Mouse (Mus musculus) lung, postnatal 14 days (tissue): ENCODE results near the gene Tmem135.
"Not testable (repeated sequence)": the region's sequence is repeated elsewhere in the genome, so short reads cannot be mapped to it uniquely, and the experiment has no call there.

Experiments
- DNase-seq: peaks from one replicate; pipeline ENCODE4 v3.0.0; 2021

Tmem135 gene

DNA sequence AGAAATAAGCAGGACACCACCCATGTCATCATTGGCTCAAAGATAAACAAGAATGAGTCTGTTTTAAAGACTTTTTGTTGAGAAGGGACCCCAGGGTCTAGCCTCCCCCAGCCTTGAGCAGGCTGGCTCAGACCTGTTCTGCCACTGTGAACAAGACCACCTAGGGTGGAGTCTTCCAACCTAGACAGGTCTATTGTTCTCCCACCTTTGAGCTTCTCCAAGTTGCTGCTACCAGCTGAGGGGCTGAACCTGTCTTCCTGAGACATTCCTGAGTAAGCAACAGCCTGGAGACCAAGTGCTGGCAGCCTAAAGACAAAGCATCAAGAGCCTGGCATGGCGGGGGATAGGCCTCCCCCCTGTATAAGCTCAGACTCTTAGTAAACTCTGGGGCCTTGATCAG is 86.9 kb downstream of the Tmem135 start:
- DNase-seq = not testable (repeated sequence)

DNA sequence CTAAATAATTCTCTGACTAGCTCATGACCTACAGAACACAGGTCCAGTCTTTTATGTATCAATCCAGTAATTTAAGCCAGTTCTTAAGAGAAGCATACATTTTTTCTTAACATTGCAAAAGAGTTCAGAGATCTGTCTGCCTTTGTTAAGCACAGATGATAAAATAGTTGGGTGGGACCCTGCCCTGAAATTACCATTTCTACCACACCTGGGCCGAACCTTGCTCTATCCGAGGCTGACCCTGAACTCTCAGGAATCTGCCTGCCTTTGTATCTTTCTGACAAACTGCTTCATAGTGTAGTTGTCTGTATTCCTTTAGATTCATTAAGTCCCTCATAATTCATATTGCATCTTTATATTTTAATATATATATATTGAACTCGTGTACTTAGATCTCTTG is 87.9 kb downstream of the Tmem135 start:
- no peak for DNase-seq

DNA sequence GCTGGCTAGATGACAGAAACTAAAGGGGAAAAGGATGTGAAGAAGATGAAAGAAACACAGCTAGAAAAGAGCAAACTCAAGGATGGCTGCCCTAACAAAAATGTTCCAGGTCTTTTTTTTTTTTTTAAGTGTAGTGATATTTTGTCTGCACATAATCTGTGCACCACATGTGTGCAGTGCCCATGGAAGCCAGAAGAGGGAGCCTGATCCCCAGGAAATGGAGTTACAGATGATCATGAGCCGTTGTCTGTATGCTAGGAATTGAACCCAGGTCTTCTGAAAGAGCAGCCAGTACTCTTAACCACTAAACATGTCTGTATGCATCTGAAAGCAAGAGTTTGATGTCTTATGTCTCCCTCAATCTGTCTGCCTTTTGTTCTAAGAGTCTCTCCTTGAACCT is 92.5 kb downstream of the Tmem135 start:
- no peak for DNase-seq

DNA sequence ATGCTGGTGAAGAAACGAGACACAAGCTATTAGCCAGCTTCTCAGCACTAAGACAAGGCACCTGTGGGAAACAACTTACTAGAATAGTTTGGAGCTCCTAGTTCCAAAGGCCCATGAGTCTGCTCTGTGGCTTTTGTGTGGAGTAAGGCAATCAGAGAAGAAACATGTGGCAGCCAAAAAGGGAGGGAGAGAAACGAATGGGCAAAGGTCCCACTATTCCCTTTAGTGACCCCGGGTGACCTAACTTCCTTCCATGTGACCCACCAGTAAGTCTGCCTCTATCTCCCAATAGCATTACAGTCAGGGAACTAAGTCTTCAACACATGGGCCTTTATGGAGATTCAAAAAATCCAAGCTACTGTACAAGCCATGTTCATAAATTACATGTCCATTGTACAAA is 95.1 kb downstream of the Tmem135 start:
- DNase-seq = no peak

DNA sequence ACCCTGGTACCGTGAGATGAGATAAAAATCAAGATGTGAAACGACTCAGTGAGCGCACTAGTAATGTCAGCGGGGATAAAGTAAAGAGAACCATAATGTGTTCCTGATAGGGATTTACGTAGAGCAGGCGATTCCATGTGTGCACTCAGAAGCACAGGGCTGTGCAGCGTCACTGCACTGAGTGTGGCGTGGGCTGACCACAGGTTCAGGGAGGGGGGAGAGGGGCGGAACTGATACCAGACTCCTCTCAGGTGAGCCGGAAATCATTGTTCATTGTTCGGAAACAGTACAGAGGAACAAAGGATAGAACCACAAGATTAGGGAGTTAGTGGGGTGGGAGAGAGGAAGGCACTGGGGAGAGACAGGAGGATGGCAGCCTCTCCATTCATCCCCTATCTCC is 95.8 kb downstream of the Tmem135 start:
- DNase-seq = no peak

DNA sequence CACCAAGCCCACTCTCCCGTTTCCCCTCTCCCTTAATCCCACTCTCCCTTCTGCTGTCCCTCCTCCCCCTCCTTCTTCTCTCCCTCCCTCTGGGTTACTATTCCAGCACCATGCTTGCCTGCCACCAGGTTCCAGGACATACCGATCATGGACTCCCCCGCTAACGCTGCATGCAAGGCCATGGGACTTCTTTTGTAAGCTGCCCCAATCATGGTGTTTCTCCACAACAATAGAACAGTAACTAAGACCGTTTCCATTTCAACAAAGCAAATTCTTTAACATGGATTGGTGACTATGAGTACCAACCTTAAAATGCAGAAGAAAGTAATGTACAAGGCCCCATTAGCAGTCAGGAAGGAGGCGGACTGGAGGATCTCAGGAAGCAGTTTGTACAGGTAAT is 97.2 kb downstream of the Tmem135 start:
- no peak for DNase-seq

DNA sequence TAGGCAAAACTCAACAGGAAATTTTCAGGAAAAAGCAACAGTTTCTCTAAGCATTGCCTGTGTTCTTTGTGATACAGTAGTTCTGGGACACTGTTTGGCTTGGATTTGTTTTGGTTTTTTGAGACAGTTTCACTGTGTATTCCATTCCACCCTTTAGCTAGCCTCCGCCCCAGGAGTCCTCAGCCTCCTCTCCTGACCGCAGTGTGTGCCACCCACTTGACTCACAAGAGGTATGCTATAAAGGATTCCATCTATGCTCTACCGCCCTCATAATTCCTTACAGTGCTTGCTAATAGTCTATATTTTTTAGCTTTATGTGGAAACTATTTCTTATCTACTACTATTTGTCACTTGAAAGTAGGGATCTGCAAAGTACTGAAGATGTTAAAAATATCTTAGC is 99.1 kb downstream of the Tmem135 start:
- DNase-seq = no peak

DNA sequence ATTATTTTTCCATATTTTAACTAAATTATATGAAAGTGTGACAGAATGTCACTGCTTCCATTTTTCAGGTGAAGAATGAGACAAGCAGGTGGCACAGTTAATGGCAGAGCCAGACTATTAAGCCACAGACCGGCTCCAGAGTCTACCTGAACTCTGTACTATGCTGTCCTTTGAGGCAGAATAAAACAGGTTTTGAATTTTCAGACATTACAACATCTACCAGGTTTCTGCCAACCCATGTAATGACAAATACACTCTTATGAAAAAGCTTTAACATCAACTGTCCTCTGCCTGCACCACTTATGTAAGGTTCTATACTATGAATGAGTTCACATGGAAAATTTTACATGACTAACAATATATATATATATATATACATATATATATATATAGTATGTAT is 100.3 kb downstream of the Tmem135 start:
- no peak for DNase-seq

DNA sequence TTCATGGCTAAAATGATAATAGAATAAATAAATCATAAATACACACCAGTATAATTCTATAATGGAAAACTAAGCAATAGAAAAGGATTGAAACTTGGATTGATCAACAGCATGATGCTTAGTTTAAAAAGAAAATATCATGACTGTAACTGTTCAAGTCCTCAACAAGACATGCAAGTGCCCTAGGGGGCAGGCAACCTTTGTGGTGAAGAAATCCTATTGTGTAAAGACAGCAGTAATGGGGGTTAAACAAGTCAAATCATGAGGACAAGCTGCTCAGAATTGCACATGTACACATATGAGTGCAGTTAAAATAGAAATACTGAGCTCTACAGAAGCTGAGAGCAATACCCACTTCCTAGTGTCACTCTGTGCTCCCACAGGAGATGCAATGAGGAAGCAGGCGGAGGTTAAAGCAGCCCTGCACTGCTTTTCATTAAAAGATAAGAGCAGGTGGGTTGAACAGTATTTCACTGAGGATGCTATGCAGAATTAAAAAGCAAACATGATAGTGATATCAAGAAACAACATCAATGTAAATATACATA is 105.0 kb downstream of the Tmem135 start:
- DNase-seq = no peak

DNA sequence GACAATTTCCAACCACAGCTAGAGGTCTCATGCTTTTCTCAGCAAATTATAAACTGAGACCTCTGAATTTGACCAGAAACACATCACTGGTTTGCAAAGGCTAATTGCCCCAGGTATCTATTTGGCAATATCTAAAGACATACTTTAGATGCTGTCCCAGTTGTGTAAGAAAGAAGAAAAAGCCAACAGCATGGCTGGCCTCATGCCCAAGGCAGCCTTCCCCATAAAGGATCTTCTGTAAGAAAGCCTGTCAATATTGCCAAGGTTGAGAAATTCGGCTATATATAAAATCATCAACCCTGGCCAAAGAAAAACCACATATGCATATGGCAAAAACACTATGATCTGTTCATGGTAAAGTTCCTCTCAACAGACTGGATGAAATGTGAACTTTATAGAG is 107.1 kb downstream of the Tmem135 start:
- DNase-seq = no peak

DNA sequence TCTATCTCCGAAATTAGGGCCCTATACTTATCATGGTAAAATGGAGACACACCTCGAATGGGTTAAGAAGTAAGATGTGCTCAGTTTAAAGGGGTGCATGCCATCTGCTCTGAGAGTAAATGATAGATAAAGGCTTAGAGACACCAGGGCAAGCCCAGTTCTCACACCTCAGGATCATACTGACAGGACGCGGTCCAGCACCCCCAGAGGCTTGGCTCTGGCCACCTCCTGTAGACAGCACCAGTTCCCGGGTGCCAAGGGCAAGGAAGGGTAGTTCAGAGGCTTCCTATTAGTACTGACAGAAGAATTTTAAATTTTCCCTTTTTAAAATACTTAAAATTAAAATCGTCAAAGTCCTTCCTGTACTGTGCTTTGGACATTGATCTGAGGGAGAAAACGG is 121.4 kb downstream of the Tmem135 start:
- DNase-seq = no peak

DNA sequence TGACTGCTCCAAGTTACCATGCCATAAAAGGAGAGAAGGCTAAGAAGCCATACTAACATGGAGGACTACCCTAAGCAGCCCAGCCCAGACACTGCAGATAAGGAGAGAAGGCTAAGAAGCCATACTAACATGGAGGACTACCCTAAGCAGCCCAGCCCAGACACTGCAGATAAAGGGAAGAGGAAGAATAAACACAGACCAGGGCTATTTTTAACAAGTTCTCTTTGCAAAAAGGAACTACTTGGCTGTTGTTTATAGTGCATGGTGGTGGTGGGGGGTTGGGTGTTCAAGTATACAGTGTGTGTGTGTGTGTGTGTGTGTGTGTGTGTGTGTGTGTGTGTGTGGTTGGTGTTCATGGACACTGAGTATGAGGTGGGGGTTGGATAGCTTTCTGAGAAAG is 133.6 kb downstream of the Tmem135 start:
- DNase-seq = not testable (repeated sequence)

DNA sequence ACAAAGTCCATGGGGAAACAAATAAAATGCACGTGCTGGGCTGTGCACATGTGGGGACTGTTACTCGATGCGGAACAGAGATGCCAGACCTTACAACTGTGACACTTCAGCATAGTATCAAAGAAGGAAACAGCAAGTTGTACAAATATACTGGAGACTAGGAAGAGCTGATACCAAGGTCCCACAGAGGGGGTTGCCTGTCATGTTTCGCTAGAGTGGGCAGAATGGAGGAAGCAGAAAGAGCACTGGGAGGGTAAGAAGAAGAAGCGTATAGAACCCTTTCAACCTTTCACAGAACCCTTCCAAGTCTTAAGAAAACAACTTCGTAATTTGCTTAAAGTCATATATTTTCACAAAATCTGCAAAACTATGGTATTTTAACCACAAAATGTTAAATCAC is 134.2 kb downstream of the Tmem135 start:
- no peak for DNase-seq

DNA sequence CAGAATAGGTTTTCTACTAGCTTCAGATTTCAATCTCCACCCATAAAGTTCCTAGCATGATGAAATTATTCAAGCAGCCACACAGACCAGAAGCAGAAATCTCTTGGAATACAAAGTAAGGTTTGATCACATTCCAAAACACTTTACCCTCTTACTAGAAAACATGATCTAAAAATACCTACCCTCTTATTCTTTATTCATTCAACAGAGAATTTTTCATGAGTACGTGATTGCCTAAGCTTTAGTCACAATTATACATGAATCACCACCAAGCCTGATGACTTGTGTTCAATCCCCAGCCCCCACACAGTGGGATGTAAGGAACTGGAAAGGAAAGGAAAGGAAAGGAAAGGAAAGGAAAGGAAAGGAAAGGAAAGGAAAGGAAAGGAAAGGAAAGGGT is 136.5 kb downstream of the Tmem135 start:
- no peak for DNase-seq

DNA sequence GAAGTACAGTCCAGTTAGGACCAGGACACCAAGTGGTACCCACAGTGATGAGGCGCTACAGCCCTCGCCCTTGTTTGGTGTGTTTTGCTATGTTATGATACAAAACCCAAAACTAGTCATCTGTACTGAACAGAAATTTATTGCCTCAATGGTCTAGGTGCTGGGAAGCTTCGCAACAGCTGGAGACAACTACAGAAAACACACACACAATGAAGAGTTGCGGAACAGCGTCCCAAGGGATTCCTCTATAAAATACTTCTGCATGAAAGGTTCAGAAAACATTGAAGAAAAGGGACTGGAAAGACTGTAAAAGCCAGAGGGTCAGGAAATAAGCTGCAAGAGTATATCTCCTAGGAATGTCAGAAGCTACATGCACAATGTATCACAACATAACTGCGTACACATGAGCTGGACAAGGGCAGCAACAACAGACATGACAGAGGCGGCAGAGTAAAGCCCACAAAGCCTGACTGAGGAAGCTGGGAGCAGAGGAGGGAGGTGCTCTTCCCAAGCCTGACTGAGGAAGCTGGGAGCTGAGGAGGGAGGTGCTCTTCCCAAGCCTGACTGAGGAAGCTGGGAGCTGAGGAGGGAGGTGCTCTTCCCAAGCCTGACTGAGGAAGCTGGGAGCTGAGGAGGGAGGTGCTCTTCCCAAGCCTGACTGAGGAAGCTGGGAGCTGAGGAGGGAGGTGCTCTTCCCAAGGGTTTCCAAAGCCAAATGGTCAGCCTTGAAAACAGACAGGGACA is 137.8 kb downstream of the Tmem135 start:
- peak; percentile 17 for DNase-seq

DNA sequence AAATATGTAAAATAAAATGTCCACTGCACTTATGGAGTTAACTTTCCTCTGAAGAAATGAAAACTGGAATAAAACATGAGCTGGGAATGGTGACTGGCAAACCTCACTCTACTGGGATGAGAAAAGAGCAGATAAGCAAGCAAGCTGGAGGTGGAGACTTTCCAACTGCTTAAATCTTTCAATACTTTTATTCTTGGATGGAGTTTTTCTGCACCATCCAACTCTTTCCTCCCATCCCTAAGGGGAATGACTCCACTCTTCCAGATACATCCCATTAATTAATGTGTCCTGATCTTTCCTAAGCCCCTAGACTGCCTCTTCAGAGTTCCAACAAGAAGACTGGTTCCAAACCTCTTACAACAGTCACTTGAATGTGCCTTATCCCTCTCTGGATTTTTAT is 143.1 kb downstream of the Tmem135 start:
- DNase-seq = no peak

DNA sequence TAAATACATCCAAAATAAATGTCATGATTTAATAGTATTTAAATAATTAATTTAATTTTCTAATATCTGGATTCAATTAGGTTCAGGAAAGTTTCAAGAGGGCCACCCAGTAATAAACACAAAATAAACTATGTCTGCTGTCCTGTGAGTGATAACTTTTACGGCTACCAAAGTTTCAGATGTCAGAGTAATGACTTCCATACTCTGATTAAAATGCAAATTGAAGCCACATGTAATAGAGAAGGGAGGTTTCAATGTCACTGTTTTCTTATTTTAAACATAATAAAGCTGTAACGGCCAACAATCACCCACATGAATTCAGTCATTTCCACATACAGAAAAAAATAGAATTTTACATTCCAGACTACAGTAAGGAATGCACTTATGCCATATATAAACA is 145.2 kb downstream of the Tmem135 start:
- no peak for DNase-seq

DNA sequence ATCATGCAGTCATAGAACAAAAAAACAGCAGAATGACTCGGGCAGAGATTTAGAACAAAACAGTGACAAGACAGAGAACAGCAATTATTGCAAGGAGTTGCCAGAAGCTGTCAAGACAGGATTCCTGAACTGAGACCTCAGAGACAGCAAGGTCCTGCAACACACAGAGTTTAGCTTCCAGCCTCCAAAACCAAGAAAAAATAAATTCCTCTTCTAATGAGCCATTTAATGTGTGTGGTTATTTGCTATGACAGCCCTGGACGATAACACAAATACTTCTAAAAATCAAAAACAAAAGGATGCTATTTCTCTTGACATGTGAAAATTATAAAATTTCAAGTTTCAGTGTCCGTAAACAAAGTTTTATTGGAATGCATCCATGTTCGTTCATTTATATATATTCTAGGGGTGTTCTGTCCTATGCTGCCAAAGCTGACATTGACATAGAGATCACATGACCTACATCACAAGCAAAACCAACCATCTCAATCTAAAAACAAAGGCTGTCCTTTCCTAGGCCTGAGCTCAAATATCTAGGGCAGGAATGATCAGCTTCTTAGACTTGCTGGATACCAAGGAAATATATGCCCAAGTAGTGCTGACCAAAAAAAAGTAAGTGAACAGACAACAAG is 146.0 kb downstream of the Tmem135 start:
- no peak for DNase-seq

DNA sequence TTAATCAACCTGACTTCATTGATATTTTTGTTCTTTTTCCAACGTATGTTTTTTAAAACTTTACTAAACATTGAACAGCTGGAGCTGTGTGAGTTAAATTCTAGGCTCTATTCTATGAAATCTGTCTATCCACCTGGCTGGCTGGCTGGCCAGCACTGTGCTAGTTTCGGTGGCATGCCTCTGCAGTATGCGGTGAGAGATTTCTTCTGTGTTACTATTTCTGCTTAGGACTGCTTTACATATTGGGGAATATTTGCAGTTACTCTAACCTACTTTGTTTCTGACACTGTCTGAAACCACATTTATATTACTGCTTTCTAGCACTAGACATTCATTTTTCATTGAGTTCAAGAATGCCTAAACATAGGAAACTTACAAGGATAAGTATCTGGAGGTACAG is 150.2 kb downstream of the Tmem135 start:
- no peak for DNase-seq

DNA sequence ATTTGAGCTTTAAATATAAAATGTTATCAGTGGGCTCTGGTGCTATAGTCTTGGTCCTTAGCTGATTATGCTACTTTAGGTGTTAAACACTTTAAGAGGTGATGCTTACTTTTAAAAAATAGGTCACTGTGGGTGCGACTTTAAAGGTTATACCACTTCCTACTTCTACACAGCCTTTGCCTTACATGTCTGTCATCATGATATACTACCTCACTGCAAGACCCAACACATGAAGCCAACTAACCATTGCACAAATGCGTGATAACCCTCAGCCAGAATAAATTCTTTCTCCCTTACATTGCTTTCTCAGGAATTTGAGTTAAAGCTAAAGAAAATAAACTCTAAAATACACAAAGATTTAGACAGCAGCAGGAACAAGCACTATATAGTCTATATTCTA is 150.7 kb downstream of the Tmem135 start:
- no peak for DNase-seq

DNA sequence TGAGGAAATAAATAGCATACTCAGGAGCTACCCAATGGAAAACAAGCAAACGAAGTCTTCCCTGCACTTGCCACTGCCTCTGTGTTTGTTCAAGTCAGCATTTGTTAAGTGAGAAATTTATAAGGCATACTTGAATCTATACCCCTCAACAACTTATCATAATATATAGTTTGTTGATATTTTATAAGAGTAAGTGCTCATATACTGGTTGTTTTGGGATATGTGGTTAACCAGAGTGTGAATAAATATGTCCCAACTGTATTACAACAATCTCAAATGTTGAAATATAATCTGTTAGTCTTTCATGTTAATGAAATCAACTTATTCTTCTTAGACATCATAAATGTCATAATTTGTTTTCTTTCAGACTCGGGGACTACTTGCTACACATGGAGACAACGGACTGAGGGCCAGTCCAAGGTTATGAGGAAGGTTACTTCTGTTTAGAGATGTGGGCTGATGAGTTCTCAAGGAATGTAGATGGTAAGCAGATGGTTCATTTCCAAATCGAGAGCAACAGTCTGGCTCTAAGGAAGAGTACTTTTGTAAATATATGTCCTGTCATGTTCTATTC is 152.1 kb downstream of the Tmem135 start:
- no peak for DNase-seq

DNA sequence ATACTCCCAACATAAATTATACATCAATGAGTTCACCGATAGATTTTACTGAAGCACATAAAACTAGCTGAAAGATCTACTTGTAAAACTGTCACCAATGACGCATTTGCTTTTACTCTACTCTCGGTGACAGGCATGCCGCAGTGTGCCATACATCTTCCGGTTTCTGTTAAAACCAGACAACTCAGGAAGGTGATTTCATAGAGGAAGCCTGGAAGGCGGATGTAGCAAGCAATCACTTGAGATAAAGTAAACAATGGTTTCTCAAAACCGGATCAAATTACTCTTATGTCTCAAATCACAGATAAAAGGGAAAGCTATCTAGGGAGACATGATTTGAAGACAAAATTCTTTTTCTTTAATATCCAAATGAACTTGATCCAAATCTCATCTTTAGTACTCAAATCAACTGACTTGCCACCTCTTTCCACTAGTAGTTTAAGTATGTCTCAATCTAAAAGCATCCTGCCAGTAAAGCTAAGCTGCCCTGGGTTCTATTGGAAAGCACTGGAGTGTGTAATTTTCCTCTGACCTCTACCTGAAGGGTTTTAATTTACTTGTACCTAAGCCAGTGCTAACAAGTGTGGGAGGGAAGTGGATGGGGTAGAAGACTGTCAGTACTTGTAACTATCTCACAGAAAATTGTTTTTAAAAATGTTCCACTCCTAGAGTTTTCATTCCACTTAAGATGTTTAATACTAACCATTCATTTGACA is 155.7 kb downstream of the Tmem135 start:
- DNase-seq = peak; percentile 28

DNA sequence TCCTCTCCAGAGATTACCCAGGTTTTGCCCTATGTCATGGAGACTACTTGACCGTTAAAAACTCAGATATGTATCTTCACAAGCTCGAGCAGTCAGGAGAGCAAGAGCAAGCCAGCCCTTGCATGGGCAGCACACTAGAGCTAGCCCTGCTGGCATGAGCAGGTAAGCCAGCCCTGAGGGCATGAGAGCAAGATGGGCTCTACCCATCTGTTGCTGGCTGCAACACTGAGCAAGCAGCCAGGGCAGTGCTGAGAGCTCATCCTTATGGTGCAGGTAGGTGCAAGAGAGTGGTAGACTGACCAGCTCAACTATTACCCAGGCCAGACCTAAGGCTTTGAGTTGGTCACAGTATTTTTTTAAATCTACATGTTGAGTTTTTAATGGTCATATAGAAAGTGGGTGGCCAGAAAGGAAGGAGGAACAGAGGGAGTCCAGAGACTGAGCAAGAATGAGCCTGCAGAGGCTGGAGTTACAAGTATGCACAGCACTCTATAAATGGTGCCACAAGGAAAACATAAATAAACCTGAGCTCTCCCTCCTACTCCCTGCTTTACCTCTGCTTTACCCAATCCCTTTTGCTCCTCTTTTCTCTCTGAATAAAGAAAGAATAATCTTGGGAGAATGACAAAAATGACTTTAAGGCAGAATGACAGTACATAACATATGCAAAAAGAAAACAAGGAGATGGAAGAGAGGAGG is 156.9 kb downstream of the Tmem135 start:
- no peak for DNase-seq
